In genomic region chr15:62136932-62137594, GRCm38 (mm10) we compare ENCODE assay signal across 8 mouse cellular contexts.
DNase-seq lines count a peak whose midpoint lies in the region; ATAC-seq and TF ChIP-seq lines count a peak whose summit lies in the region.

No protein-coding gene starts in this region.

- ATAC-seq in heart, postnatal 0 days (ENCODE audit: insufficient read depth, low read depth), result peak; percentile 39; the same call in 1 of the 2 replicates
- ATAC-seq in heart, embryonic 12.5 days (ENCODE audit: insufficient number of reproducible peaks, low FRiP score), result no peak
- ATAC-seq in stomach, postnatal 0 days (ENCODE audit: low FRiP score, low TSS enrichment), result peak; percentile 54; the same call in 1 of the 2 replicates

- TF ChIP-seq CTCF in heart, postnatal 0 days (IDR thresholded peaks at IDR 0.05; ENCODE audit: low read depth), result no peak
- TF ChIP-seq CTCF in stomach, postnatal 0 days (IDR thresholded peaks at IDR 0.05; ENCODE audit: low read depth), result peak; percentile 20; the same call in 1 of the 2 replicates

- 61% methylated on average over 14 of the region's 14 CpGs for WGBS in heart, postnatal 0 days
- 62% methylated on average over 14 of the region's 14 CpGs for WGBS in heart, embryonic 12.5 days
- WGBS in stomach, postnatal 0 days, result 34% methylated on average over 14 of the region's 14 CpGs

- no peak overlapping the region for H3K4me3 ChIP-seq in heart, postnatal 0 days (ENCODE audit: low read depth, low read length)
- no peak overlapping the region for H3K4me3 ChIP-seq in heart, embryonic 12.5 days
- no peak overlapping the region for H3K4me3 ChIP-seq in stomach, postnatal 0 days (ENCODE audit: low read depth, low read length)

- no peaks in the 10 kb centered on the region for H3K36me3 ChIP-seq in heart, postnatal 0 days (replicated peaks; ENCODE audit: control insufficient read depth, insufficient read depth, low read length)
- no peaks in the 10 kb centered on the region for H3K36me3 ChIP-seq in heart, embryonic 12.5 days
- no peaks in the 10 kb centered on the region for H3K36me3 ChIP-seq in stomach, postnatal 0 days (ENCODE audit: control insufficient read depth, insufficient read depth, low read length)

- no peak for DNase-seq in heart, postnatal 0 days (ENCODE audit: low spot score)
- peak; percentile 50 for DNase-seq in urinary bladder, postnatal 14 days (ENCODE audit: low spot score)
- no peak for DNase-seq in urinary bladder, postnatal 10 days (ENCODE audit: low spot score)
- peak; percentile 53 to 60 for DNase-seq in kidney, postnatal 4 days
- DNase-seq in stomach, postnatal 0 days (ENCODE audit: low spot score), result peak; percentile 29
- no peak for DNase-seq in c-Kit-positive CD71-positive TER-119-positive erythroid progenitor cells, embryonic 14.5 days (ENCODE audit: low spot score)
- DNase-seq in embryo, embryonic 10.5 days (ENCODE audit: low spot score), result no peak

- H3K9me3 ChIP-seq in heart, postnatal 0 days (replicated peaks; ENCODE audit: control insufficient read depth, low read length), result no peaks in the 10 kb centered on the region
- H3K9me3 ChIP-seq in heart, embryonic 12.5 days (replicated peaks), result no peaks in the 10 kb centered on the region
- H3K9me3 ChIP-seq in stomach, postnatal 0 days (ENCODE audit: control insufficient read depth, low read length), result no peaks in the 10 kb centered on the region

- H3K4me1 ChIP-seq in heart, postnatal 0 days (ENCODE audit: control insufficient read depth, insufficient read depth), result no peaks in the 10 kb centered on the region; the same call in 1 of the 2 replicates
- peaks cover 23% of the 10 kb centered on the region; the same call in 1 of the 2 replicates for H3K4me1 ChIP-seq in heart, embryonic 12.5 days (replicated peaks)
- H3K4me1 ChIP-seq in stomach, postnatal 0 days (replicated peaks; ENCODE audit: control insufficient read depth, insufficient read depth), result no peaks in the 10 kb centered on the region

- H3K27me3 ChIP-seq in heart, postnatal 0 days (ENCODE audit: control insufficient read depth, insufficient read depth, low read length), result no peaks in the 10 kb centered on the region
- no peaks in the 10 kb centered on the region for H3K27me3 ChIP-seq in heart, embryonic 12.5 days (replicated peaks)
- no peaks in the 10 kb centered on the region for H3K27me3 ChIP-seq in stomach, postnatal 0 days (ENCODE audit: control insufficient read depth, insufficient read depth, low read length)

- H3K9ac ChIP-seq in heart, postnatal 0 days (replicated peaks; ENCODE audit: low read depth, low read length), result no peak overlapping the region
- no peak overlapping the region for H3K9ac ChIP-seq in heart, embryonic 12.5 days
- H3K9ac ChIP-seq in stomach, postnatal 0 days (ENCODE audit: low read length), result no peak overlapping the region

- no peak for TF ChIP-seq EP300 in heart, postnatal 0 days (IDR thresholded peaks at IDR 0.05; ENCODE audit: low read depth)
- no peak for TF ChIP-seq EP300 in stomach, postnatal 0 days (optimal IDR thresholded peaks at IDR 0.05)

- H3K27ac ChIP-seq in heart, postnatal 0 days (ENCODE audit: low read depth), result no peak overlapping the region
- no peak overlapping the region for H3K27ac ChIP-seq in heart, embryonic 12.5 days (ENCODE audit: poor library complexity, severe bottlenecking)
- H3K27ac ChIP-seq in stomach, postnatal 0 days (replicated peaks), result 0 out of 2 replicates have a peak overlapping the region, but pooled peaks have one; percentile 24

- H3K4me2 ChIP-seq in heart, postnatal 0 days (ENCODE audit: low read depth, low read length), result no peak overlapping the region
- no peak overlapping the region for H3K4me2 ChIP-seq in heart, embryonic 12.5 days
- H3K4me2 ChIP-seq in stomach, postnatal 0 days (replicated peaks; ENCODE audit: low read depth), result no peak overlapping the region

Comparison
In these comparisons a context has a peak if more than half of its experiments do, and no peak if none do; other contexts are left out.
1. DNase-seq: peak in urinary bladder, postnatal 14 days (single experiment), kidney, postnatal 4 days (2 of 2) and stomach, postnatal 0 days (single experiment); none in heart, postnatal 0 days (single experiment), urinary bladder, postnatal 10 days (single experiment), c-Kit-positive CD71-positive TER-119-positive erythroid progenitor cells, embryonic 14.5 days (single experiment) and embryo, embryonic 10.5 days (single experiment).